Mouse (Mus musculus): ENCODE results near the gene Crtap.
"Not testable (repeated sequence)": the region's sequence is repeated elsewhere in the genome, so short reads cannot be mapped to it uniquely, and the experiment has no call there.

Gene Crtap

DNA sequence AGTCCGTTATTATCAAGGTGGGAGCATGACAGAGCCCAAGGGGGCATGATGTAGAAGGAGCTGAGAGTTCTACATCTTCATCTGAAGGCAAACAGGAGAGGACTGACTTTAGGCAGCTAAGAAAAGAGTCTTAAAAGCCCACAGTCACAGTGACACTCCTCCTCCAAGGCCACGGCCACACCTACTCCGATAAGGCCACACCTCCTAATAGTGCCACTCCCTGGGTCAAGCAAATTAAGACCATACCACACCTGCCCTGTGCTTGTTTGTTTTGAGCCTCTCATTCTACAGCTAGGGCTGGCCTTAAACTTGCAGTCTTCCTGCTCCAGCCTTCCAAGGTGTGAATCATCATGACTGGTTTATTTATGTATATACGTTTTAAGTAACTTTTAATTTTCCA lies 4.8 kb upstream of the Crtap start:
- DNase-seq (ENCODE audit: low spot score) = no peak

DNA sequence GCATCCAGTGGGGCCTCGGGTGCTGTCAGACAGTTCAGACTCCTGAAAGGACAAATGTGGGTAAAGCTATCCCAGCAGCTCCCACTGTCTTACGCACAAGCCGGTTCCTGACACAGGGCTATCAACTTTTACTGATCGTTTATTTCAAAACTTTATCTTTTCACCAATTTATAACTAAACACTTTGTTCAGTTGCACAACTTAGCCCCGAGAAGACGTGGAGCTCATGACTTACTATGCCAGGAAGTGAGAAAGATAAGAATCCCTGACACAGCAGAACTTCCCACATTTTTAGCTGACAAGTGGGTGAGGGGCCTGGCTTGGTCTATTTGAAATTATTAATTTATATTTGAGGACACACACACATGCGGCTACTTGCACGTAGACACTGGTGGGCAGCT lies 4.2 kb upstream of the Crtap start:
- DNase-seq (ENCODE audit: low spot score) = no peak

DNA sequence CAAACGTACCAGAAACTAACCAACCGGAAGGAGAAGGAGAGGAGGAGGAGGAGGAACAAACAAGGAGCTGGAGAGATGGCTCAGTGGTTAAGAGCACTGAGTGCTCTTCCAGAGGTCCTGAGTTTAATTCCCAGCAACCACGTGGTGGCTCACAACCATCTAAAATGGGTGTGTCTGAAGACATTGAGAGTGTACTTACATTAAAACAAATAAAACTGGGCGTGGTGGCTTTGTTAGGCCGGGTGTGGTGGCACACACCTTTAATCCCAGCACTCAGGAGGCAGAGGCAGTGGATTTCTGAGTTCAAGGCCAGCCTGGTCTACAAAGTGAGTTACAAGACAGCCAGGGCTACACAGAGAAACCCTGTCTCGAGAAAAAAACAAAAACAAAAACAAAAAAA lies 3.7 kb upstream of the Crtap start:
- DNase-seq (ENCODE audit: low spot score) = not testable (repeated sequence)

DNA sequence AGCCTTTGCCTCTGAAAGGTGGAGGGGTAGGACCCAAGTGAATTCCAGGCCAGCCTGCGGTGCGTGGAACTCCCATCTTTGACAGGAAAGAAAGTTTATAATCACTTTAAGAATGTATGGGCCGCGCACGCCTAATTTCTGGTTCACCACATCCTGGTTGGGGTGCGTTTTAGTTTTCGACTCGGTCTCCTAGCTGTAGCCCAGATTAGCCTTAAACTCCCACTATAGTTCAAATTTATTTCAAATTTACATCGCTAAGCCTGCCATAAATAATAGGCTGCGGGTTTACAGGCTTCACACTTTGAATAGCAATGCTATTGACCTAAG lies 237 bp upstream of the Crtap start:
- DNase-seq (ENCODE audit: low spot score) = no peak

DNA sequence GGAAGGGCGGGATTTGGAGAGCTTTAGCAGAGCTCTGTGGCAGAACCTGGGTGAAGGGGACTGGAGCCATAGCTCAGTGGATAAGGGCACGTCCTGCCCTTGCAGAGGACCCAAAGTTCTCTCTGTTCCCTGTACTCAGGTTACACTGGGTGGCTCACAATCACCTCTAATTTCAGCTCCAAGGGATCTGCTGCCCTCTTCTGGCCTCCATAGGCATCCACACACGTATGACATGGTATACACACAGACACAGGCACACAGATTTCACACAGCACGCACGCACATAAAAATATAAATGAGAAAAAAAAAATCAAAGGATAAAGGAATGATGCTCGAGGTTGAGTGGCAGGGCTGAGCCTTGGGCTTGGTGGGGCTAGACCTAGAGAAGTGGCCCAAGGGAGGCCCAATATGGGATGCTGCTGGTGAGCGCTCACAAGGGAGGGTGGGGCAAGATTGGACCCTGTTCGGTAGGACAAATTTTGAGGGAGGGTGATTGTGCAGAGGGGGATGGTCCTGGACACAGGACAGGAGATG lies 1.0 kb downstream of the Crtap start:
- DNase-seq (ENCODE audit: low spot score) = no peak

DNA sequence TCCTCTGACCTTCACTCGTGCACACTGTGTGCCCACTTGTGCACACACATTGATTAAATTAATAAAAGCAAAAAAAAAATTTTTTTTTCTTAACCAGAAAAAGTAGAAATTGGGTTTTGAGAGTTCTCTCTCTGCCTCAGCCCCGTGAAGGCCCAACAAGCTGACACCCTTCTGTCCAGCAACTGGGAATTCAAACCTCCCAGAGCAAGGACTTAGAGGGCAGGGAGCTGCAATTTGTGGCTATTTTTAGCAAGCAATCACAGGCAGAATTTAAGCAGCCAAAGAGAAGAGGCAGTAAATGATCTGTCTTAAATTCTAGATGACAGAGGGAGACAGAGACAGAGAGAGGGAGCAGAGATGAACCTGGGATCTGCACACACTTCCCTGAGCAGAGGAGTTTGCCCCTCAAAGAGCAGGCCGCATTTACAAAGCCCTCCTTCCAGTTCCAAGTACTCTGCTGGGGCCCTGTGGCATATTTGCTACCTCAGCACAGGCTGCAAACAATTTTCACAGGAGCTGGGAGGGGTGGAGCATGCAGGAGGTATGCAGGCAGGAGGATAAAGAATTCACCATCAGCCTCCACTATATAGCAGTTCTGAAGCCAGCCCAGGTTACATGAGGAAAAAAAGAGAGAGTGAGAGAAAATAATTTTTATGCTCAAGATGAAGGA lies 1.6 kb downstream of the Crtap start:
- no peak for DNase-seq (ENCODE audit: low spot score)

DNA sequence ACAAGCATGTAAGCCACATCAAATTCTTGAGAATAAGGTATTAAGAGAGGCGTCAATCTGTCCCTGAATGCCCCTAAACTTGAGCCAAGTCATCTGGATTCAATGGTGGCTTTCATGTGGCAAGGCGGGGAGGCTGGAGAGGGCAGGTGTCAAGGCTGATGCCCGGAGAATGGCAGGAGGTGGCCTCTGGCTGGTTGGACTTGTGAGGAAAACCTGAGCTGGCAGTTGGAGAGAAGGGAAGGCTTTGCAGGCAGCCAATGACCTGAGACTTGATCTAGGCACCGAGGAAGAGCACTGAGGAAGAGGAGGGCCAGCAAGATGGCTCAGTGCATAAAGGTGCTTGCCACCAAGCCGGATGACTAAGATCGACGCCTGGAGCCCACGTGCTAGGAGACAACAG lies 2.2 kb downstream of the Crtap start:
- no peak for DNase-seq (ENCODE audit: low spot score)

DNA sequence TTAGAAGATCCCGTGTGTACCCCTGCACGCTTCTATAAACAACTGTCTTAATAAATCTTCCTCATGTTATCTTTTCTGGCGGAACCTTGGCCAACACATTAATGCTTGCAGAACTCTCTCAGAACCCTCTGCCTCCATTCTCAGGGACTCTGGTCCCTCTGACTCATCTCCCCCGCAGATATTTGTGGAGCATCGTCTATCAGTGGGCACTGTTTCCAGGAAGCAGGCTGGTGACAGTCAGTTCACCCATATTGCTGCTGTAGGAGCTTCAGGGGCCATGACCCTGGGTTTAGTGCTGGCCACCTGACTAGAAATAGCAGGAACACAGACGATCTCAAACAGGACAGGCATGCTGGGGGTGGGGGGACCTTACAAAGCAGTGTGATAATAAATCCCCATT lies 3.4 kb downstream of the Crtap start:
- DNase-seq (ENCODE audit: low spot score) = no peak

DNA sequence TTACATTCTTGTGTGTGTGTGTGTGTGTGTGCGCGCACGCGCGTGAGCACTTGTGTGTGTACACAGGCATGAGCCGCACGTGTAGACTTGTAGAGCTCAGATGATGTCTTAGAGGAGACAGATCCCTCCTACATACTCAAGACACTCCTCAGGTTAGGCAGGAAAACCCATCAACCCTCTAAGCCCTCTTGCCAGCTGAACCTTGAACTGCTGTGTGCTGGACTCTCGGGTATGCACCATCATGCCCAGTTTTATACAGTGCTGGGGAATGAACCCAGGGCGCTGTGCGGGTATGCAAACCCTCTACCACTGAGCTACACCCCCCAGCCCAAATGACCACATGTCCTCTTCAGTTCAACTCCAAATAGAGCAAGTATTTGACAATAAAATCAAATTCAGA lies 5.3 kb downstream of the Crtap start:
- no peak for DNase-seq (ENCODE audit: low spot score)

DNA sequence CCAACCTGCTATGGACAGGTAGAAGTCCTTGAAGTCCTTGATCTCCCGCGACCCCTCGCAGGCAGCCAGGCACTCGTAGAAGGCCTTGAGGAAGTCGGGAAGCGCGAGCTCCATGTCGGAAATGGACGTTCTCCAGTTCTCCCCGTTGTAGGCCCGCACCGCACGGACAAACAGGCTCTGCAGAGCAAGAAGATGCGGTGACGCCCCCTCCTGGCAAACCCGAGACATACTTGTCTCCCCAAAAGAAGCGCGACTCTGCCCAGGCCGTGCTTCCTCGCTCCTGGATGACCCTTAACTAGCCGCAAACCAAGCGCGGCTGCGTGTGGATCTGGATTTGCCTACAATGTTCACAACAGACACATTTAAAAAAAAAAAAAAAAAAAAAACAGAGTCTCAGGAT lies 5.8 kb downstream of the Crtap start:
- no peak for DNase-seq (ENCODE audit: low spot score)

DNA sequence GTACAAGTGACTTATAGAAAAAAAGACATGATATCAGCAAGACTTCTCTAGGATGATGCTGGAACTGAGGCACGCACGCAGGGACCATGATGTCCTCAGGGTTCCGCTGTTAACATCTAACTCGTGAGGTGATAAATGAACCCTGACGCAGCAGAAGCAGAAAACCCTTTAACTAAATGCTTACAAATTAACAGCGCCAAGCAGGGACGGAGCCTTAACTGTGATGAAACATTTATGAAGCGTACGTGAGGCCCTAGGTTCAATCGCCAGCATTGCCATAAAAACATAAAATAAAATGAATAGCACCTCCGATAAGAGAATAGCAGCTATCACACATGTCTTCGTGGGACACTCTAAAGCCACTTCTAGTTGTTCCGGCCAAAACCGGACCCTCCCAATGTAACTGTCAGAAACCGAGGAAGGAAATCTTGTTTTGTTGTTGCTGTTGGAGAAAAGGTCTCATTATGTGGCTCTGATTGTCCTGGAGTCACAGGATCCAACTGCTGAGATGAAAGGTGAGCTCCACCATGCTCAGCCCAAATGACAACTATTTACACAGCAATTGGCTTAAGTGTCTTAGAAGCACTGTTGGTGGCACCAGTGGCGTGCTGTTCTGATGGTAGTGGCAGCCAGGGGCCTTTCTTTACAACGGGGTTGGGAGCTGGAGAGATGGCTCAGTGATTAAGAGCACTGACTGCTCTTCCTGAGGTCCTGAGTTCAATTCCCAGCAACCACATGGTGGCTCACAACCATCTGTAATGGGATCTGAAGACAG lies 7.4 kb downstream of the Crtap start:
- no peak for DNase-seq (ENCODE audit: low spot score)

DNA sequence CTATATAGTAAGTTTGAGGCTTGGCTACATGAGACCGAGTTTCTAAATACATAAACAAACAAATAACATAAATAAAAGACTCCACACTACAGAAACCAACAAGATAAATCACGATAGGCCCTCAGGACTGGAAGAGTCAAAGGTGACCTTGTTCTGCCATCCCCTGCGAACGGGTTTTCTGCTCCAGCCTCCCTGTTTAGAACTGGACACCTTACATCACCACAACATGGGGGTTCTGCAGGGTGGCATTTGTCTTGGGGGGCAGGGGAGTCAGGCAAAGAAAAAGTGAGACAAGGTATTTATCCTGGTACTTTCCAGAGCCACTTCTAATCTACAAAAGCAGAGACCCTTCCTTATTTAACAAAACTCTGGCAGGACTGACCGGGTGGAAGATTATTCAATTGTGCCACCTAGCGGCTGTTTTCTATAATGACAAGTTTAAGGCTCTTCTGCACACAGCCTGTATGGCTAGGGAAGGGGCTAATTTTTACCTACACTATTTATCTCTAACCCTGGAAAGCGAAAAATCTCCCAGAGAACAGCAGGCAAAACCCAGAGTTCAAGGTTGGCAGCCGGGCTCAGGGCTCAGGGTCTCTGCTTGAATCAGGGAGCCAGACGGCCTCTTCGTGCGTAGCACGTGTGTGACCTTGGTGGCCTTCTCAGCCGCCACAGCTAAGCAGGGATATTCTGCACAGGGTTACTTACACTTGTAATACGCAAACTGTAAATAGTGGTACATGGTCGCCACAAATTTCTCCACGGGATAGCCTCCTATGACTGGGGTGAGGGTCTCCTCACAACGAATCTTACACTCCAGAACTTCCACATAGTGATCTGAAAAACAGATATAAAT lies 9.4 kb downstream of the Crtap start:
- no peak for DNase-seq (ENCODE audit: low spot score)

DNA sequence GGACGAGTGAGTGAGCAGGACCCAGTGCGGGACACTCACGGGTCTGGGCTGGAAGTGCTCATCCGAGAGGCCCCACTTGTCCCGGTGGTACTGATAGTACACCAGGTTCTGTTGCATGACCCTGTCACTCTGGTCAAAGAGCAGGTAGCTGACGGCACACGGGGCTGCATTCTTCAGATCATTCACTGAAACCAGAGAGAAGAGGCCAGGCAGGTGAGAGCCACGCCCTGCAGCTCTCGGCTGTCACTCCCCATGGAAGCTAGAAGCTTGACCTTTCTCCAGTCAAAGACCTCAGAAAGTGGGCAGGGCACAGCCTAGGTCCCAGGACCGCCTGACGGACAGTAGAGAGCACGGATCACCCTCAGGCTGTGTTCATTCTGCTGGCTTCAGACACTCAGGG lies 10.6 kb downstream of the Crtap start:
- DNase-seq (ENCODE audit: low spot score) = no peak

DNA sequence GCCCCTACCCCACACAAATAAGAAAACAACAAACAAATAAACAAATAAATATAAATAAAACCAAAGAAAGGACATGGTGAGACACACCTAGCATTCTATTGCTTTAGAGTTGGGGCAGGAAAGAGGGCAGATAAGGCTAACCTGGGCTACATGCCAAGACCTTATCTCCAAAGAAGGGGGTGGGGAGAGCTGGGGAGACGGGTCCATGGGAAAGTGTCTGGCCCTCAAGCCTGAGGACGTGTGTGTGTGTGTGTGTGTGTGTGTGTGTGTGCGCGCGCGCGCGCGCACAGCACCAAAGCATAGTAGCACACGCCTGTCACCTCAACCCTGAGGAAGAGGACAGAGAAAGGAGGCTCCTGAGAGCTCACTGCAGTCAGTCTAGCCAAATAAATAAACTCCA lies 13.3 kb downstream of the Crtap start:
- no peak for DNase-seq (ENCODE audit: low spot score)

DNA sequence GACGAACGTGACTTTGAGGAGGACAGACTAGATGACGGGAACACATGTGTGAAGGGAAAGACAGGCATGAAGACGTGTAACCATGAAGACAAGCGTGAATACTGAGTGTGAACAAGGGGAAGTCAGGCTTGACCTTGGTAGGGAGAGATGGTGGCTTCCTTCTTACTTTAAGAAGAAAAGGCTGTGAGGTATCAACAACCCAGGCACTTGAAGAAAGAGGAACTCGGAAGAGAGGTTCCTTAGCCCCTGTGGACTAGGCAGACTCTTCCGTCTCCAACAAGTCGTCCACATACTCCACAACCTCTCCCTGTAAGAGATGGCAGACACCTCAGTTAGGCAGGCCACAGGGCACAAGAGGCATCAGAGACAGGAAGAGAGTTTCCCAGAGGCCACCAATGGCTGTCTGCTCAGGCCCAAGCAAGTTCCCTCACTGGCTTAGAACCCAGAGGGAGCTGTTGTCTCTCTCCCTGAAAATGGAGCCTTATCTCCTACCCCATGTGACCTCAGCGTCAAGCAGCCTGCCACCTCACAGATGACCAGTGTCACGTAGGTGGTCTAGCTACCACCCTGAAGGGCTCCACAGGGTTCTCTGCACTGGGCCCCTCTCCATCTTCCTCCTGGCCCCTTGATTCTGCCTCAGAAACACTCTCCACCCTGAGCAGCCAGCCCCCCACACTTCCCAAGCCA lies 15.1 kb downstream of the Crtap start:
- DNase-seq (ENCODE audit: low spot score) = no peak

DNA sequence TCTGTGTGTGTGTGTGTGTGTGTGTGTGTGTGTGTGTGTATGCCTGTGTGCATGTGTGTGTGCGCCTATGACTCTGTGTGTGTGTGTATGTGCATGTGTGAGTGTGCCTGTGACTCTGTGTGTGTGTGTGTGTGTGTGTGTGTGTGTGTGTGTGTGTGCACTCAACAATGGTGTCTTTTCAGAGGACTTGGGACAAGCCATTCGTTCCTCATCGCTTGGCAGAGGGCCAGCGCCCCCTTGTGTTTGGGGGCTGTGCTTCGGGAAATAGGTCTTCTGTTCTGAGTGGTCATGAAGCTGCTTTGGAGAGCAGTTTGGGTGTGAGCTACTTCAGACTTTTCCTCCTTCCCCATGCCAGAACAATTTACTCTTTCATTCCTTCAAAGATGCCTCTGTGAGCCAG lies 18.8 kb downstream of the Crtap start:
- not testable (repeated sequence) for DNase-seq (ENCODE audit: low spot score)

DNA sequence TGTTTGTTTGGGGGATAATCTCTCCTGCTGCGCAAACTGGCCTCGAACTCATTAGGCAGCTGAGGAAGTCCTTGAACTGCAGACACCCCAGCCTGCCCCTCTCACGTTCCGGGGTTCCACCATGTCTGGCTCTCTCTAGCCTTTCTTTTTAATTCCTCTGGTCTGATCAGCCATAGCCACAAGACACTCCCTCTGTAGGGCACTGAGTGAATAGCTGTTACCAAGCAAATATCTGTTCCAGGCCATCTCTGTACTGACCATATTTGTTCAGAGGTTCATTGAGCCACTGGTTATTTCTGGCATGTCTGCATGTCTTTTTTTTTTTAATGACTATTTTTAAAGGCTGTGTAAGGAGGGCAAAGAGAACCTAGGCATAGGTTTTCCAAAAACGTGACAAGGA lies 21.1 kb downstream of the Crtap start:
- not testable (repeated sequence) for DNase-seq (ENCODE audit: low spot score)

DNA sequence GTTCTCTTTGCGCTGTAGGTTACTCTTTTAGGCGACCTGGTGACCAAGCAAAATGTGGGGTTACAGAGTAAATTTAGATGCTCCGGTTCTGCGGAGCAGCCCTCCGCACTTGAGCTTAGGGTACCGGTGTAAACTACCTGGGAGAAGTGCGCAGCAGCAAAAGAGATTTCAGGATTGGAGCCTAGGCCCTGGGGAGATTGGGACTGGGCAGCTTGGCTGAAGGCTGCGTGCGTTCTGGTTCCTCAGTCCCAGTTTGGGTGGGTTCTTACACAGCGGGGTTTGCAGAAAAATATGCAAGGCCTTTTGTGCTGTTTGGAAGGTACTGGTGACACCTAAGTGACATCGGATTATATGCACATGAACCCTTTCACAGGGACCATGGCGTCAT lies 22.0 kb downstream of the Crtap start:
- DNase-seq (ENCODE audit: low spot score) = no peak

DNA sequence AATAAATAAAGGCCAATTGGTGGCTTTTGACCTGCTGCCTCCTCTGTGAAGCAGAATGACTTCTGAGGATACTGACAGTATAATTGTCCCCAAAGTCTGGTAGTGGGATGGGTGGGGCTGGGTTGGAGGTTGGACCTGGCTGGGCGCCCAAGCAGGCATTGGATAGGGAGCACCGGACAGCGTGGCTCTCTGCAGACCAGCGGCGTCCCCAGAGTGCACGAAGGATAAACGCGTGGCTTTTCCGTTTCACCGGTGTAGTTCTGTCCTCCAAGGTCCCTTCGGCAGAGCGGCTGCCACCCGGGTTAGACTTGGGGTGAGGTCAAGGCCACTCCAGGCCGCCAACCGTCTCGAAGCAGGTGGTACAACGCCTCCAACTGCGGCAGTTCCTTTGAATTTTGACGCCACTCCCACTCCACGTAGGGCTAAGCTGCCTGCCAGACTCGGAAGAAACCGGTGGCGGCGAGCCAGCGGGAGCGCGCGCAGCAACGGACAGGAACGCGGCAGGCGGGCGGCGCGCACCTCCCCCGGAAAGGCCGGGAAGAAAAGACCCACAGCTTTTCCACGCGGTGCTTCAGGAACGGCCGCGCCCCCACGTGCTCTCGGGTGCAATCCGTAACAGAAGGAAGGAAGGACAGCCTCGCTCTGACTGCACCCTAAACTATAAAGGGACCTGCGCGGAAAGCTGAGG lies 22.5 kb downstream of the Crtap start:
- peak; percentile 83 for DNase-seq (ENCODE audit: low spot score)

DNA sequence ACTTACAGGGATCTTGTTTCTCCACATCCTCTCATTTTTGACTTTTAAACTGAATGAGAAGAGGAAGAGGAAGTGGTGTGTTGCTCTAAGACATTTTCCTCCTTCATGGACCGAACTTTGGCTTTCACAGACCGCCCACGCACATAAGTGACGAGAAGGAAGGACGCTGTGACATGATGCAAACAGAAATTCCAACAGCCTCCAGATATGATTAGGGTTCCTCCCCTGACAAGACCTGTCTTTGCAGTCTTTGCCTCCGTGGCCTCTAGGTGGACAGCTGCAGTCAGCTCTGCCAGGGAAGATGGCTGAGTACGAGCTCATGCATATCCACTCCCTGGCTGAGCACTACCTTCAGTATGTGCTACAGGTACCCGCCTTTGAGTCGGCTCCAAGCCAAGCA lies 60.6 kb downstream of the Crtap start, which contains the start of gene Bcl2a1c:
Bcl2a1c (plus strand) TSS at position 281 of the 400 bp plus-strand sequence.
- not testable (repeated sequence) for DNase-seq (ENCODE audit: low spot score)

DNA sequence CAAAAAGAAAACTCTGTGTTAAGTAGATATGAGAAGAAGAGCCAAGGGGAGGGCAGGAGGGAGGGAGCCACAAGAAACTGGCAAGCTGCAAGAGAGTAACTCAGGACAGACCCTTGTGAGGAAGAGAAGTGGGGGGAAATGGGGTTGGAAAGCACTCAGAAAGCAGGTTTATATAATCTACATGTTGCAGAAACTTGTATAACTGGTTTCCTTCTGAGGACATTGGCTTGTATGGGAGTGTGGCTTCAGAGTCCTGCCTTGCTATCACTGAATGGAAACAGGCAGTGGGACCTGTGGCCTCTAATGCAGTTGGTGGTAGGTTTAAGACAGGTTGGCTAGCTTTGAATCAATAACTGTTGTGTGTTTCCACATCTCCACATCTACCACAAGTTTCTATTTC lies 62.1 kb downstream of the Crtap start:
- not testable (repeated sequence) for DNase-seq (ENCODE audit: low spot score)

Measured in layer of hippocampus, adult 11-12 months (tissue).